Mouse (Mus musculus) stomach, postnatal 0 days (tissue): ENCODE data around the gene Mtmr14. TPM values are rescaled to one million over a fixed set of nuclear protein-coding genes. Genes with fewer than 3 reads are reported as not detected.

Experiments used
- ATAC-seq: fragments of 200-750 bp; cut with Nextera tagmentation; 2 replicates; pipeline ENCODE4 v1.8.0; 2017; ENCODE audit not compliant: low FRiP score, low TSS enrichment
- DNase-seq: peaks from one replicate; pipeline ENCODE4 v3.0.0-alpha.2; 2016; ENCODE audit warnings: low spot score
- H3K27ac ChIP-seq: fragments of 300-500 bp; sonication (generic); replicated peaks from 2 replicates; pipeline ENCODE4 v1.5.1; 2014; ENCODE audit warnings: mild to moderate bottlenecking, control low read depth
- H3K27me3 ChIP-seq: fragments of 300-500 bp; sonication (generic); 2 replicates; pipeline ENCODE4 v1.6.1; 2014; ENCODE audit warnings: low read length; ENCODE audit not compliant: control insufficient read depth, insufficient read depth
- H3K36me3 ChIP-seq: fragments of 300-500 bp; sonication (generic); 2 replicates; pipeline ENCODE4 v1.6.1; 2014; ENCODE audit warnings: low read length, mixed read lengths; ENCODE audit not compliant: control insufficient read depth, insufficient read depth
- H3K4me1 ChIP-seq: fragments of 300-500 bp; sonication (generic); replicated peaks from 2 replicates; pipeline ENCODE4 v1.6.1; 2014; ENCODE audit warnings: antibody characterized with exemption; ENCODE audit not compliant: control insufficient read depth, insufficient read depth
- H3K4me2 ChIP-seq: fragments of 300-500 bp; sonication (generic); replicated peaks from 2 replicates; pipeline ENCODE4 v1.6.1; 2014; ENCODE audit warnings: low read depth, mild to moderate bottlenecking, control low read depth, moderate library complexity
- H3K4me3 ChIP-seq: fragments of 300-500 bp; sonication (generic); 2 replicates; pipeline ENCODE4 v1.5.1; 2014; ENCODE audit warnings: low read depth, low read length, control low read depth
- H3K9ac ChIP-seq: fragments of 300-500 bp; sonication (generic); 2 replicates; pipeline ENCODE4 v1.6.1; 2014; ENCODE audit warnings: mild to moderate bottlenecking, low read length, control low read depth, mixed read lengths
- H3K9me3 ChIP-seq: fragments of 300-500 bp; sonication (generic); 2 replicates; pipeline ENCODE4 v1.6.1; 2016; ENCODE audit warnings: low read length; ENCODE audit not compliant: control insufficient read depth
- CTCF ChIP-seq: IDR thresholded peaks from 2 replicates; pipeline ENCODE4 v1.5.1; 2016; ENCODE audit warnings: antibody characterized with exemption, low read depth, mild to moderate bottlenecking, moderate library complexity
- EP300 ChIP-seq: optimal IDR thresholded peaks from 2 replicates; pipeline ENCODE3; 2016; ENCODE audit warnings: antibody characterized with exemption
- WGBS: fragments of 180-500 bp; shearing (Covaris S2); extraction: QIAGEN DNeasy Blood & Tissue Kit; methylation state at CpG from one replicate; pipeline ENCODE4 v1.1.7; 2014; 5-methylcytosine and 5-hydroxymethylcytosine counted together
- polyA plus RNA-seq: library from polyadenylated mRNA; unstranded; fragments of >200 nt; fragmentation: Nextera tagmentation; extraction: Ambion mirVana; gene quantifications from 2 replicates; pipeline ENCODE4 v1.2.1, GENCODE M21; 2015

Mtmr14 gene
- polyA plus RNA-seq, 1 experiment from 2014 or later: 20.3 TPM

DNA sequence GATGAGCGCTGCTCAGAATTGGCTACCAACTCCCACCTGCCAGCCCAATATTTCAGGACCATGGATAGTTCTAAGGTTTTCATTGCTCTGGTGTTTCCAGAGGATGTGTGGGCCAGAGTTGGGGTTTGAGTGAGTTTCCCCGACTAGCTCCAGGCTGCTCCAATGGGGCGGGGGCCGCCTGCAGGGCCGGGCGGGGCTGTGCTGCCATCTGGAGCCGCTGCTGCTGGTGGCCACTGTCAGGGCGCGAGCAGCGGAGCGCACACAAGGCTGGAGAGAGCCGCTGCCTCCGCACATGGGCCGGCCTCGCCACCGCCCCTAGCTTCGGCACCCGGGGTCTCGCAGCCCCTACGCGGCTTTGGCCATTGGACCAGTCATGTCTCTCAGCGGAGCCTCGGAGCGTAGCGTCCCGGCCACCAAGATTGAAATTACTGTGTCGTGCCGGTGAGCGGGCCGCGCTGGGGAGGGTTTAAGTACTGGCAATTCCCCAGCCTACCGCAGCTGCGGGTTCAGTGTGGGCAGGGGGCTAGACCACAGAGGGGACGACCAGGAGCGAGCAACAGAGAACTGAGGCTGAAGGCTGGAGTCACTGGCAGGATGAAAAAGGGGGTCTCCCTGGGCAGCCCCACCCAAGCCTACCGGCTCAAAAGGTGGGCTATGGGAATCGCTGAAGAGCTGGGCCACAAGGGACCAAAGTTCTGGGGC lies 44.6 kb downstream of the Mtmr14 start, which contains the start of gene Cpne9:
Gene Cpne9, plus strand, starts transcription at position 207 of the 702 bp plus-strand sequence.
- ATAC-seq: no peak
- peak within 1 kb of the TSS; percentile 12; the same call in 1 of the 2 replicates for H3K4me3 ChIP-seq
- WGBS: 2% methylated on average over 37 of the region's 37 CpGs

DNA sequence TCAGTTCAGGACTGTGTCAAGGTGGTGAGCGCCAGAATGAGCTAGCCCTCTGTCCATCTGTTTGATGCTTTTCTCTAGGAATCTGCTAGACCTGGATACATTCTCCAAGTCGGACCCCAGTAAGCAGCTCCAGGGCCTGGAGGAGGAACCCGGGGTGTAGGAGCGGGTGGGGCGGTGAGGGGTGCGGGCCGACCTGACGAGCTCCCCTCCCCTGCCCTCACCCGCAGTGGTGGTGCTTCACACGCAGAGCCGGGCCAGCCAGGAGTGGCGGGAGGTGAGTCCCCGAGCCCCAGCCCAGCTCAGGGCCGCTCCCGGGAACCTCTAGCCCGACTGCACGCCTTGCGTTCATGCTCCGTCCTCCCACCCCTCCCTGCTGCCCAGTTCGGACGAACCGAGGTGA lies 45.3 kb downstream of the Mtmr14 start:
- Histone ChIP-seq H3K27ac (no peak overlapping the region), H3K27me3 (peaks cover 8% of the 10 kb centered on the region; the same call in 1 of the 2 replicates), H3K9me3 (no peaks in the 10 kb centered on the region), H3K4me3 (peak overlapping the region; percentile 12; the same call in 1 of the 2 replicates), H3K9ac (no peak overlapping the region), H3K4me1 (no peaks in the 10 kb centered on the region), H3K4me2 (peak overlapping the region; percentile 34), H3K36me3 (peaks cover 3% of the 10 kb centered on the region; the same call in 1 of the 2 replicates)
- ATAC-seq: peak; percentile 30; the same call in 1 of the 2 replicates
- WGBS: 1% methylated on average over 21 of the region's 22 CpGs
- DNase-seq: peak; percentile 24
- TF ChIP-seq EP300: no peak
- TF ChIP-seq CTCF: no peak

More for the DNA sequence above, 44.6 kb downstream of the Mtmr14 start, which contains the start of gene Cpne9:
- Histone ChIP-seq H3K27me3 (peaks cover 8% of the 10 kb centered on the region; the same call in 1 of the 2 replicates), H3K4me2 (peak within 1 kb of the TSS; percentile 34), H3K9ac (no peak within 1 kb of the TSS), H3K9me3 (no peaks in the 10 kb centered on the region), H3K4me1 (no peaks in the 10 kb centered on the region), H3K36me3 (peaks cover 3% of the 10 kb centered on the region; the same call in 1 of the 2 replicates), H3K27ac (no peak within 1 kb of the TSS)
- peak; percentile 15 for DNase-seq
- TF ChIP-seq CTCF: peak; percentile 12; the same call in 1 of the 2 replicates
- no peak for TF ChIP-seq EP300

DNA sequence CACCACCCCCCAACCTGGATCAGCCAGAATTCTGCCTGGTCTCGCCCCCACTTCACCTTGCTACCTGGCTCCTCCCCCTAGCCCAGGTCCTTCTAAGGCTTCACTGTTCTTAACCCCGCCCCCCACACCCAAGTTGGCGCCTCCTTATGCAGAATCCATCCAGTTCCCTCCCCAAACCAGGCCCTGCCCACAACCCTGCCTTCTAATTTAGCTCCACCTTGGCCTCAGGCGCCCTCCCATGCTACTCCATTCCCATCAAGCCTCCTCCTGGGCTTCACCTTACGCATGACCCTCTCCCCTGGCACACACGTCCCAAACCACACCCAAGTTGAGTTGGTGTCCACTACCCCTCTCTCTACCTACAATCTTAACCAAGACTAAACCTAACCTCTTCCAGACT lies 45.9 kb downstream of the Mtmr14 start:
- ATAC-seq (peak; percentile 38; the same call in 1 of the 2 replicates), DNase-seq (peak; percentile 36)
- H3K4me1 ChIP-seq: no peaks in the 10 kb centered on the region
- peaks cover 3% of the 10 kb centered on the region; the same call in 1 of the 2 replicates for H3K36me3 ChIP-seq
- no peak overlapping the region for H3K27ac ChIP-seq
- peaks cover 8% of the 10 kb centered on the region; the same call in 1 of the 2 replicates for H3K27me3 ChIP-seq
- H3K4me2 ChIP-seq: peak overlapping the region; percentile 34
- no peaks in the 10 kb centered on the region for H3K9me3 ChIP-seq
- whole genome bisulfite sequencing: 15% methylated on average over 6 of the region's 6 CpGs
- TF ChIP-seq CTCF (no peak), EP300 (no peak)
- no peak overlapping the region for H3K9ac ChIP-seq
- 0 out of 2 replicates have a peak overlapping the region, but pooled peaks have one; percentile 12 for H3K4me3 ChIP-seq

DNA sequence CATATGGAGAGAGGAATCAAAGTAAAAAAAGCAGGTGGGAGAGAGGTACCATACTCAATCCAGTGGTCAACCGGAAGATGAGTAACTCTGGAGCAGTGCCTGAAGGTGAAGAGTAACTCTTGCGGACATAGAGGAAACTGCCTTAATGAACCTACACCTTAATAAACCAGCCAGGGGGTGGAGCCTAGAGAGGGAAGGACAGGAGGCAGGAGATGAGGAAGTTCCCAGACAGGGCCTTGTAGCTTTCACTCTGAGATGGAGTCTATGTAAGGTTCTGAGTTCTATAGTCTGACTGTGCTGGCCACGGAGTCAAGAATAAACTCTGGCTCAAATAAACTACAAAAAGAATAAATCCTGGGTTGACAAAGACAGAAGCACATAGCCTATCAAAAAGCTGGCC lies 47.3 kb downstream of the Mtmr14 start:
- H3K9ac ChIP-seq: no peak overlapping the region
- TF ChIP-seq CTCF (no peak), EP300 (no peak)
- ATAC-seq (no peak), DNase-seq (no peak)
- H3K4me3 ChIP-seq: no peak overlapping the region
- H3K27ac ChIP-seq: no peak overlapping the region
- WGBS: 75% methylated on average over 3 of the region's 3 CpGs
- H3K4me2 ChIP-seq: no peak overlapping the region
- H3K36me3 ChIP-seq: peaks cover 3% of the 10 kb centered on the region; the same call in 1 of the 2 replicates
- H3K9me3 ChIP-seq: no peaks in the 10 kb centered on the region
- no peaks in the 10 kb centered on the region for H3K4me1 ChIP-seq
- peaks cover 8% of the 10 kb centered on the region; the same call in 1 of the 2 replicates for H3K27me3 ChIP-seq

DNA sequence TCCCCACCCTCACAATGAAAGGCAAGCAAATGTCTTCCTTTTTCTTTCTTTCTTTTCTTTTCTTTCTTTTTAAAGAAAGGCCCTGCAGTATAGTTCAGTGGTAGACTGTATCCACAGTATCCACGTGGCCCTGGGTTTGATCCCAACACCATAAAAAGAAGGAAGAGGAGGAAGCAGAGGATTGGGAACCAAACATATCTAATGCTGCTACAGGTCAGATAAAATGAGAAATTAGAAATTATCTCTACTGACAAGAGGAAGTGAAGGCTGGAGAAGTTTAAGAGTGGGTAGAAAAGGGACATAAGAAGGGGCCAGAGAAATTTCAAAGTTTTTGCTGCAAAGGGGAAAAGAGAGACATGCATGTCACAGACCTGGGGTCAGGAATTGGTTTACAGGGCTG lies 48.7 kb downstream of the Mtmr14 start:
- H3K4me2 ChIP-seq: no peak overlapping the region
- no peak overlapping the region for H3K27ac ChIP-seq
- no peaks in the 10 kb centered on the region for H3K9me3 ChIP-seq
- H3K27me3 ChIP-seq: peaks cover 8% of the 10 kb centered on the region; the same call in 1 of the 2 replicates
- no peak overlapping the region for H3K9ac ChIP-seq
- ATAC-seq (no peak), DNase-seq (no peak)
- TF ChIP-seq CTCF (no peak), EP300 (no peak)
- no peaks in the 10 kb centered on the region for H3K4me1 ChIP-seq
- WGBS: 53% methylated on average over 1 of the region's 1 CpGs
- no peaks in the 10 kb centered on the region for H3K36me3 ChIP-seq
- H3K4me3 ChIP-seq: no peak overlapping the region

DNA sequence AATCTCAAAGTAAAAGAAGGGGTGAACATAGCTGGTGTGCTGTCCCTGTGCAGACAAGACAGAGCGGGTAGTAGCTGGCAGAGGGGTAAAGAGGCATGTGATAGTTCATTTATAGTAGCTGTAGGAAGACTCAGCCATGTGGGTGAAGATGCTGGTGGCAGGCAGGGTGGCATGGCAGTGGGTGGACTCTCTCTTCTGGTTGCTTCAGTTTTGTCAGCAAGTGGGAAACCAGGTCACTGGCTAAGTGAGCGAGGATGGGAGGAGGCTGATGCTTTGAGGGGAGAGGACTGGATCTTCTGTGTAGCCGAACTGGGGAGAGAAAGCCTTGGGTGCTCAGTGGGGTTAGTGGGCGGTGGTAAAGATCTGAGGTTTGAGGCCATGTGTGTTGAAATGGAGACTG lies 49.6 kb downstream of the Mtmr14 start:
- Histone ChIP-seq H3K9ac (no peak overlapping the region), H3K27ac (no peak overlapping the region), H3K4me3 (no peak overlapping the region), H3K36me3 (no peaks in the 10 kb centered on the region), H3K4me2 (no peak overlapping the region), H3K27me3 (peaks cover 6% of the 10 kb centered on the region; the same call in 1 of the 2 replicates), H3K4me1 (no peaks in the 10 kb centered on the region), H3K9me3 (no peaks in the 10 kb centered on the region)
- DNase-seq: no peak
- TF ChIP-seq EP300: no peak
- TF ChIP-seq CTCF: no peak
- WGBS: 64% methylated on average over 4 of the region's 4 CpGs
- no peak for ATAC-seq
